Mouse (Mus musculus): ENCODE results near the gene Nudt16l1.

The Nudt16l1 gene

DNA sequence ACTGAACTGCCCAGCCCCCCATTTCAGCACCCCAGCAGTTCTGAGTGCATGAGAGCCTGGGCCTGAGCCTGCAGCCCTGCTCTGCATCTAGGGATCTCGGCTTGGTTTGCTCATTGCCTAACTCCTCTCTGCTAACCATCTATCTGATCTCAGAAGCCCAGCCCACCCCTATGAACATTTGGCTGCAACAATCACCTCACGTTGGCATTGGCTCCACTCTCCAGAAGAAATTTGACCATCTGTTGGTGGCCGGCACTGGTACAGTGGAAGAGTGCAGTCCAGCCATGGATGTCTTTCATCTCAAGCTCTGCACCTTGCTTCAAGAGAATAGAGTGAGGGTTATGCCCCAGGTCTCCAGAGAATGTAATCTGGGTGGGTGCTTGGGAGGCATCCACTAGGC lies 18.9 kb downstream of the Nudt16l1 start:
- no peak for DNase-seq (ENCODE audit: low spot score in 2 of 2)

DNA sequence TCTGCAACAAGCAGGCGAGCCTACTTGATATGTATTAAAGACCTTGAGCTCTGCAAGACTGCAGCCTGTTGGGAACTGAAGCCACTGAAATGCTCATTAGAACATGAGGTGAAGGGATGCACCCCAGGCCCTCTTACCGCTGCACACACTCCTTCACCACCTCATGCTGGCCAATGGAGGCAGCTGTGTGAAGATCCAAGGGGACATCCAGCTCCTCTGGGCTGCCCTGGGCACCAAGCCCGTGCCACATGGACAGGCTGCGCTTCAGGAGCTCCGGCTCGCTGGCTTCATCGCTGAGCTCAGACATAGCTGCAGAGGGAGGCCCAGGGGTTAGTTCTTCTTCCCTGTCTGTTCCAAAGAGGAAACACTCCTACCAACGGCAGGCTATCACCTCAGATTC lies 21.7 kb downstream of the Nudt16l1 start:
- no peak for DNase-seq (ENCODE audit: low spot score in 2 of 2)

GRCm38 (mm10) chr16:4963346-4963745 lies 24.8 kb downstream of the Nudt16l1 start:
- DNase-seq (ENCODE audit: low spot score in 2 of 2), result no peak

- DNase-seq (ENCODE audit: low spot score in 2 of 2), result peak; percentile 100
Observed at GRCm38 (mm10) chr16:4963797-4964709, 25.5 kb downstream of the Nudt16l1 start, which contains the start of gene Anks3. Gene Anks3 (minus strand): TSS chr16:4964205.

- no peak for DNase-seq (ENCODE audit: low spot score in 2 of 2)
Observed at GRCm38 (mm10) chr16:4964731-4965391, 26.3 kb downstream of the Nudt16l1 start.

DNA sequence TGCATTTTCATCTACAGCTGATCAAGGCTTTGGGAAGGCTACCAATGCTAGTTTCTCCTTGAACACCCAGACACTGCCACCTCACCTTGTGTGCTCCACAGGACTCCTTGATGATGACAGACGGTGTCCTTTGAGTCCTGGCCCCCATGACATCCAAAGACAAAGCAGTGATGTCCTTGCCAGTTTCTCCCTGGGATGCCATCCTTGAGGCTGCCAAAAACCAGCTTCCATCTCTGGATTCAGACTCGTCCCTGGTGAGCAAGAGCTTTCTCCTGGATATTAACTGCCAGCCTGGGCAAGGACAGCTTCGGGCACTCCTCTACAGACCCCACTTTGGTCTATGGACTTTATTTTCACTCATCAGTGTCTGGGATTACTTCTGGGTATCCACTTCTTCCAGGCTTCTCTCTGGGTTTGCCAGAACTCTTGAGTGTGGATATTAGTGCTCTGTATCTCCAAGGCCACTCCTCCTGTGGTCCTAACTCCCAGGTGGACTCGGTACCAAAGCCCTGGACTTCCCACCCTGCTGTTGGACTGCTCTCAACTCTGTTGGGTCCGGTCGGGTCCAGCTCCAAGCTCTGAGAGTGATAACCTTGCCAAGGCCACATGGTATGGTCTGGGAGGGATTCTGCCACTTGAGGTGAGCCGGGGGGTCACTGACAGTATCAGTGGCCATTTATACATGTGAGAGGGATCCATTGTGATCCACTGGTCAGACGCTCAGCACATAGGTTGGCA lies 27.0 kb downstream of the Nudt16l1 start:
- no peak for DNase-seq (ENCODE audit: low spot score in 2 of 2)

DNA sequence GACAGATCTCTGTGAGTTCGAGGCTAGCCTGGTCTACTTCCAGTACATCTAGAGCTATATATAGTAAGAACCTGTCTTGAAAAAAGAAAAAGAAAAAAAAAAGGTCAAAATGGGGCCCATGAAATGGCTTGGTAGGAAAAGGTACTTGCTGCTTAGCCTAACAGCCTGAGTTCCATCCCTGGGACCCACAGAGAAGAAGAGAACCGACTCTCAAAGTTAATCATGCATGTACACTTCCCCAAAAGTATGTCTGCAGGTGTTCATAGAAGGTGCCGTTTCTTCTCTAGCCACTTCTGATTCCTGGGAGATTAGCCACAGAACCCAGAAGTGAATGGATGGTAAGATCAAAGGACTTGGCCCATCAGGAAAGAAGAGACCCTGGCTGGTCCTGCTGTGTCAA lies 29.9 kb downstream of the Nudt16l1 start:
- DNase-seq (ENCODE audit: low spot score in 2 of 2), result no peak

DNA sequence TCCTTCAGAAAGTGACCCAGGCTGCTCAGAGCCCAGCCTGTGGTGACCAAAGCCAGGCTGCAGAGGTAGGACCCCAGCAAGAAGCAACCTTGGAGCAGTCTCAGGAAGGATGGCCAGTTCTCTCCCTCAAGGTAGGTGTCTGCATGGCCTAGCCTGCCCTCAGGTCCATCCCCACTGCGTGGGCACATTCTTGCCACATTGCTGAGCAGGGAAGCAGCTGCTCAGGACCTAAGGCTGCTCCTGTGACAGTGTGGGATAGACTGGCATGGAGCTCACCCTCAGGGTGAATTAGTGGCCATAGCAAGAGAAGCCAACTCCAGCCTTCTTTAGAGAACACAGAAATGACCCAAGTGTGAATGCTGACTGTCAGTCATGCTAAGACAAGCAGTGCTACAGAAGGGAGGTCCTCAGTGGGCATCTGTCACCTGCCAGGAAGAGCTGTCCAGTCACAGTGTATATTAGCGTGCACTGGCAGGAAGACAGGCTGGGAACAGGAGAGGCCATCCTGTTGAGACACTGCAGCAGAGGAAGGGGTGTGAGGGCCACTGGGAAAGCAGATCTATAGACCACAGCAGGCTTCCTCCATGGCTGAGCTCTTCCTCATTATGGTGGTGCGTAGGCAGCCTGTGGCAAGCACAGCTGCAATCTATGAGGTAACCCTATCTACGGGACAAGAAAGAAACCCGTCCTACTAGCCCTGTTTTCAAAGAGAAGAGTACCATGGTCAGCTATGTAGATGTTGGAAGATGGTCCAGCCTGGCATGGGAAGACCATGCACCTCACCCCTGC lies 30.7 kb downstream of the Nudt16l1 start:
- no peak for DNase-seq (ENCODE audit: low spot score in 2 of 2)

DNA sequence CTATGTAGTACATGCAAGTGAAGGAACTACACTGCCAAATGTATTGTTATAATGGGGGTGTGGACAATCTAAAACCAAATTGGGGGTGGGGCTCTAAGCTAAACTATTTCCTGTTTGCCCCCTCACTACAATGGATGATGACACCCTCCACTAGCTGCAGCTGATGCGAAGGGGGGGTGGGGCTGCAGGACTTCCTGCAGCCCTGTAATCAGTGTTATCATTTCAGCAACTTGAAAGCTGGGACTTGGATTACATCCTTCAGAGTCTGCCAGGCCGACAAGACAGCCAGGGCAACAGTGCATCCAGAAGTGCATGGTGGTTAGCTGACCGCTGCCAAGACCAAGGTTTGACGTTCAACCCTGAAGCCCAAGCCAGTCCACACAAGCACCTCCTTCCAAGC lies 33.1 kb downstream of the Nudt16l1 start:
- DNase-seq (ENCODE audit: low spot score in 2 of 2), result no peak

GRCm38 (mm10) chr16:4974521-4974920 lies 36.0 kb downstream of the Nudt16l1 start:
- DNase-seq (ENCODE audit: low spot score in 2 of 2), result no peak

GRCm38 (mm10) chr16:4976180-4976579 lies 37.6 kb downstream of the Nudt16l1 start:
- DNase-seq (ENCODE audit: low spot score in 2 of 2), result peak in 1 of 2 experiments; percentile 47

DNA sequence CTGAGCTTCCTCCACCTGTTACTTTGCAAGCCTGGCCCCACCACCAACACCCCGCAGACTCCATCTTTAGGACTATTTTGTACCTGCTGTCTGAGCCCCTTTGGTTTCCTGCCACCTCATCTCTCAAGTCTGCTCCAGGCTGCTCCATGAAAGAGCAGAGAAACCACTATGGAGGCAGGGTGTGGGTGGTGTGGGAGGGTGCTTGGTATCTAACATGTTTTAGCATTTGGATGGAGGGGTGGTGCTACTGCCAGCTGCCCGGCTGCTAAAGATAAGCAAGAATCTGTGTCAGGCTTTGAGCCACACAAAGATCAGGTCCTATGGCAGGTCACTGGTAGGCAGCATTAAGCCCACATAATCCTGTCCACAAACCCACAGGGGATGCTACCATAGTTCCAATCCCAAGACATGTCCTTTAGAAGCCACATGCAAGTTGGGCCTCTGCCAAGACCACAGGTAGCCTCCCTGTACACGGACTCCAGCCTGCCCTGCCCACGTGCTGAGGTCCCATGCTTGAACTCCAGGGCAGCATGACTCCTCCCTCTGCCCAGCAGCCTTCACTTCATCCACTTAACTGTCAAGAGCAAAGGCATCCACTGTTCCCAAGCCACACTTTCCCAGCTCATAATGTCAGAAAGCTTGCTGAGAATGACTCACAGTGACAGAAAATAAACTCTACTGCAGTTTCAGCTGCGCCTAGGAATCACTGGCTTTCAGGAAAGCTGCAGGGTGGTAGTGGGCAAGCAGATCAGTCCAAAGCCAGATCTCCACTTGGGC lies 39.9 kb downstream of the Nudt16l1 start:
- DNase-seq (ENCODE audit: low spot score in 2 of 2), result peak in 1 of 2 experiments; percentile 37

DNA sequence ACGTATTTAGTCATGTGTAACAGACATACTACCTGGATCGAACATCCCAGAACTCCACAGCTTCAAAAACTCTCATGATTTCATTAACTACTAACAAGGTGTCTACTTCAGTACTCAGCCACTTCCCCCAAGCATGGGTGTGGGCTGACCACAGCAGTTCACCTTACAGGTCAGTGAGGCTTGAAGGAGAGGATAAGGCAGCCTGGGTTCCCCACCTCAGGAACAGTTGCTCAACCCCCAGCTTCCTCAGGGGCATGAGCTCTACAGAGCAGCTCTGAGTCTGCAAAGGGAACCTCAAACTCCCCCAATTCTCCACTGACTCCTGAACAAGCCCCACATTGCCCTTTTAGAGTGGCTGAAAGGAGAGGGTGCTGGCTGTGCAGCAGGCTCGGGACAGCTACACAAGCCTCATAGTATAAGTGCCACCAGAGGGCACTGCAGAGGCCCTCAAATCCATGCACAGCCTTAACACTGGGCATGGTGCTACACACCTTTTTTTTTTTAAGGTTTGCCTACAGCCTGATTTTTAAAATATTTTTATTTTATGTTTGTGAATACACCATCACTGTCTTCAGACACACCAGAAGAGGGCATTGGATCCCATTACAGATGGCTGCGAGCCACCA lies 41.3 kb downstream of the Nudt16l1 start:
- DNase-seq (ENCODE audit: low spot score in 2 of 2), result no peak

- DNase-seq (ENCODE audit: low spot score in 2 of 2), result no peak
Observed at GRCm38 (mm10) chr16:4984717-4985116, 46.2 kb downstream of the Nudt16l1 start.
